Mouse (Mus musculus): ENCODE results near the gene Pdzph1.
A peak's percentile ranks its signal among the peaks of the same experiment; 100 is the strongest.

Gene Pdzph1

DNA sequence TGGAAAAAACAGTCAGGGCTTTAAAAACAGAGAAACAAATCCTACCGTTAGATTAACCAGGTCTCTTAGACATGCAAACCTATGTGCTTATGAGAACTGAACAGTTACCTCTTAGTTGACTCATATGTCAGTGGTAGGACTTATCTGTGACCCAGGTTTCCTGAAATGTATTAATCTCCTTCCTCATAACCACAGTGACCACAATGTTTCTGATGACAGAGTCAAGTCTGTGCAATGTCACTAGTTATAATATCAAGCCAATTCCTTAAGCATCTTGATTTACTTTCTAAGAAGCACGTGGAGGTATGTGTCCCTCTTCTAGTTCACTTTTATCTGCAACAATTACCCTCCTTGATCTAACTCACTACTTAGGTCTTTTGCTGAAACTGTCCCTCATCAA is 68.4 kb downstream of the Pdzph1 start:
- DNase-seq: no peak

DNA sequence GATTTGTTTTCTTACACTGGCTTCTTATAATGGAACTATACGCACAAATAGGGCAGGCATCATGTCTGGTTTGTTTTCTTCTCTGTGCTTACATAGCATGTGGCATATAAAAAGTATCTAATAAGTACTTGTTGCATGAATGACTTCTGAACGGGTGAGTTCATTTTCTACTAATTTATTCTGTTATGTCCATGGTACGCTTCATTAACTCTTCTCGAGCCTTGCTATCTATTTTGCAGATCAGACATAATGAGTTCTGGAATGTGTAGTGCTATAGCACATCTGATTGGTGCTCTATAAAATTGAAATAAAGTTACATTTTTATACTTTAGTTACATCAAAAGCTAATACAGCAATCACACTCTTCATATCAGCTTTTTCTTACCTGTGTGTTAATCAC is 71.2 kb downstream of the Pdzph1 start:
- DNase-seq: no peak

DNA sequence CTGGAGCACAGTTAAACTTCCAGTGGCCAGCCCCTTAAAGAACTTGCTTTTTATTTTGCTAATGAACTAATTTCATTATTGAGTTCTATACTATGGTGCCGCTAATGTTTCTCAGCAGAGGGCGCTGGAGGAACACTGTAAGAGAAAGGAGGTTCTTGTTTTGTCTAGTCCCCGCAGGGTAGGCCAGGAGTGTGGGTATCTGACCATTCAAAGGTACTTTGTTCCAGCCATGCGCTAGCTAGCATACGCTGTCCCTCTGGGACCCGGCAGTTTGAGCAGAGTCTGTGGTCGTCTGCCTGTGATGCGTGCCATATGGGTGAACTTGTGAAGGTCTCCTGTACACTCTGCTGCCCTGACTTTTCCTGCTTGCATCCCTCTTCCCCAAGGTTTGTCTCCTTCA is 72.1 kb downstream of the Pdzph1 start:
- peak; percentile 14 to 53 for DNase-seq

DNA sequence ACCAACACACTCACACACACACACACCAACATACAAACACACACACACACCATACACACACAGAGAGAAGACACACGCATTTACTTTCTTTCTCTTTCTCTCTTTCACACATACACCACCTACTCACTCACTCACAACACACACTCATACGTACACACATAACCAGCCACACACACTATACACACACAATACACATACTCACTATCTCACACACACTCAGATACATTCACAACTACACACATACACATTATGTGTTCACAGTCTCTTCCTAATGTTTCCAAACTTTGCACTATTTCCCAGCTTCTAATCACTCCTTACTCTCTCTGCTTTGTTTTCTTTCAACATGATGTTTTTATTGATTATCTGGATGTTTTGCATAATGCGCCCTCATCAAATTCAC is 72.6 kb downstream of the Pdzph1 start:
- DNase-seq: no peak

DNA sequence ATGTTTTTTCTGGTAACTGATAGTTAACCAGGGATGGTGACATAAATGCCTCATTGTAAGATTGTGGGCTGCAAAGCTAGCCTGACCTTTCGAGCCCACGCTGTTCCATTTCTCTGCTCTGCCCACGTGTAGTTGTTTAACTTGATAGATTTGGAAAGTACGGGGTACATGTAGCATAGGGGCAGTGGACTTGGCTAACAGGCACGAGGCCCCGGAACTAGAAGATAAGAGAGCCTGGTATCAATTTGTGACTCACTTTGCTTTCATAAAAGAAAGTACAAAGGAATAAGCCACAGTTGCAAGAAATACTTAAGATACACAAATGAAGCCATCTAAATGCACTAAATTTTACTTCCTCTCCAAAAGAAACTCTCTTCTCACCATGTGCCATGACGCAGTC is 79.6 kb downstream of the Pdzph1 start:
- DNase-seq: no peak

DNA sequence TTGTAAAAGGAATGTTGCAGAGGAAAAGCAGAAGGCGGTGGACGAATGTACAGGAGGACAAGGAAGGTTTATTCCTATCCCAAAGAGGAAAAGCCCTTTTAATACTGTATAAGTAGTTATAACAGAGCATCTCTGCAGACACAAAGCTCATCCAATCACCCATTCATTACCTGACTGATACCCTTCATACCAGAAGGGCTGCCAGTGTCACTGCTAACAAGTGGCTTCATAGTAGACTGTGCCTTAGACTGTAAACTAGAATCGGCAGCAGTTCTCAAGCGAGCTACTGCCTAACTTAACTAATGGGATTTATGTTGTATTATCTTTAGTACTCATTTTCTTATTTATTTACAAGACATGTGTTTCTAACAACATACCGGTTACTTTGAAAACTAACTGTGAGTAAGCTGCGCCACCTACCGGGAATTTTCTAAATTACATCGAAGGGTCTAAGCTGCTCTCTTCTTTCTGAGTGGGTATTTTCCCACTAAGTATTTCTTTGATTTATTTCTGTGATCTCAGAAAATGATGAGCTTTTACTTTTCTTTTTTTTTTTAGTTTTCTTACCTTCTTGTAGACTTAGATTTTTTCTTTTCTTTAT is 82.0 kb downstream of the Pdzph1 start:
- peak; percentile 30 to 72 for DNase-seq

DNA sequence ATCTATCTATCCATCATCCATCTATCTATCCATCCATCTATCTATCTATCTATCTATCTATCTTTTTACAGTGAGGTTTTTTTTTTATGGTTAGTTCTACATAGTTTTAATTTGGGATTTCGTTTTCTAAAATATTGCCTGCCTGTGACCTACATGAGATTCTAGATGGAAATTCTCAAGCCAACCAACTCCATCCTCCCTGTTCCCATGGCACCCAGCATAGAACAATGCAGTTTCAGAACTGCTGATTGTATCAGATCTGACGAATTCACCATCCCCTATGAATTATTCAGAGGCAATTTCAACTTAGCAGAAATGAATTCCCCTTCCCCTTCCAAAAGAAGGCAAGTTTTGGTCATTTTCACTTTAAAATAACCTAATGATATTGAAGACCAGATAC is 85.2 kb downstream of the Pdzph1 start:
- DNase-seq: no peak

DNA sequence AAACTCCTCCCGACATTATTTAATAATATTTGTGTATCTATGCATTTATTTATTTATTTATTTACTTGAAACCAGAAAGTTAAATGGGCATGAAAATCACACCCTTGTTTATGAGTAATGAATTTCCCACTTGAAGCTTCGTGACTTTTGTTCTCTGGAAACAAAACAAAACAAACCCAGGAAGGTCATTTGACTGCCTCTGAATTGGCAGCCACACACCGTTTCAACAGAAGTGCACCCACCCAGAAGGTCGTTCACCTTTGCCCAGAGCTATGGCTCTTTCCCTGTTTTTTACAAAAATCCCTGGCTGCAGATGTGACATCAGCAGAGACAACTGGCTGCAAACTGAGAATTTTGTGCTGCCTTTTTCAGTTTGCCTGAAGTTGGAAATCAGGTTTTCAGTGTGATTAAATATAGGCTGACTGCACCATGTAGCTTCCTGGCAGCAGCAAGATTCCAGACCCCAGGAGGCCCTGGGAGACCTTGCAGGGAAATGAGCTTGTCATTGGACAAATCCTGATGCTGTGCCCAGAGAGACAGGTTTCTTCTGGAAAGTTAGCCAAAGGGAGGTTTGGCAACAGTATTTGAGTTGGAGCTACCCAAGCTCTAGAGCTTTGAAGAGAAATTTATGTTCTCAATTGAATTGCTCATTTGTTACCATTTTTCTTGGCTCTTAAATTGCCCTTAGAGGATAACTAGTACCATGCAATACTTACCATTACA is 99.5 kb downstream of the Pdzph1 start:
- DNase-seq: peak; percentile 10 to 26

DNA sequence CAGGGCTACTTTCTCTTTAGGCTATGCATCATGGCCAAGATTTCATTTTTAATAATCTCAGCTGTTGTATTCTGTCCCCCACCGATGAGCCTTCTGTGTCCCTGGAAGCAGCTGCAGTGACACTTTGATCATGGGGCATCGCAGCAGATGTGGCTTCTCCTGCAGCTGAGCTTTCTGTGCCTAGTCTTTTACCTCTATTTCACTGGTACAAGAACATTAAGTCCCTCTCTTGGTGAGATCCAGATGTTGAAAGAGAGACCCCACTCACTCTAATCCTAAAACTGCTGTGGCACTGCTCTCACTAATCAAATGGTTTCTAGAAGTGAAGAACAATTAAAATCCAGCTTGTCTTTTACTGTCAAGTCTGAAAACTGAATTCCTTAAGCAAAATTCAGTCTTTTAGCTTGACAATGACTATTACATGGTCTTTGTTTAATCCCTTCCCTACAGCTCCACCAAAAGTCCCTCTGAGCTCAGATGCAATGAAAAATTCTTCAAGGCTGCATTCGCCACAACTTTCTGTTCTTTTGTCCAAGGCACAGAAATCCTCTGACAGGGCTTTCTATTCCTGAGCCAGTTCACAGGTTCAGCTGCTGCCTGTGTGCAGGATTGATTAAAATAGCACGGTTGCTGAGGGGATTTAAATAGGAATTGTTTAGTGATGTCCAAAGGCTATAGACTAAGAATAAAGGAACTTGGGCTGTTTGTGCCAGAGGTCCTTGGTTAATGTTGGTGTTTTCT is 101.1 kb downstream of the Pdzph1 start:
- no peak for DNase-seq

DNA sequence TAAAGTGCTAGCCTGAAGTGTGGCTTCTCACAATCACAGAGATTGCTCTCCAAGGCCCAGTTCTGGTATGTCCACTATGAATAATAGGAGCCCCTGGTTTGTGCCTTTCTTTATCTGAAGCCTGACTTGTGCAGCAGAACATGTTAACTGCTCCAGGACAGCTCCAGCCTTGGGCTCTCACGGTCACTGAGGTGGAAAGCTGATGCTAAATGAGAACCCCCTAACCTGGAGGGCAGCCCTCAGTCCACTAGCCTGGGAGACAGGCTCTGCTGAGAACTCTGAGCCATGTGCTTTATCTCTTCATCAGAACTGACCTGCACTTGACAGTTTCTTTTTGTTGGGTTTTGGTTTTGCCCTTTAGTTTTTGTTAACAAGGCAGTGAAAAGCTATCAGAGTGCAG is 106.8 kb downstream of the Pdzph1 start:
- DNase-seq: no peak

DNA sequence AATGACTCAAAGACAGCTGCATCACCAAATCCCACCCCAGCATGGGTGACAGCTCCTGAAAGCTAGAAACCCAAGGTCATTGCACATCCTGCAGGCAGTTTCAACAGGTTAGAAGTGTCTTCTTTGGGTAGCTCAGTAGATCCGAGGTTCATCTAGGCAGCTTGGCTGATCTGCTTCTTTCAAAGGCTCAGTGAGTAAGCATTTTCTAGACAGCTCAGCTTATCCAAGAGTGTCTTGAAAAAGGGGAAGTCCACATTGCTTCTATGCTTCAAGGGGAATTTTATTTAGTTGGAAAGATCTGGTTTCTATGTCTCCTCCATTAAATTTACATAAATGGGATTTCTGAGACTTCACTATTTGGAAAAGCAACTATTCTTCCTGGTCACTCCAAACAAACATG is 117.8 kb downstream of the Pdzph1 start:
- no peak for DNase-seq

DNA sequence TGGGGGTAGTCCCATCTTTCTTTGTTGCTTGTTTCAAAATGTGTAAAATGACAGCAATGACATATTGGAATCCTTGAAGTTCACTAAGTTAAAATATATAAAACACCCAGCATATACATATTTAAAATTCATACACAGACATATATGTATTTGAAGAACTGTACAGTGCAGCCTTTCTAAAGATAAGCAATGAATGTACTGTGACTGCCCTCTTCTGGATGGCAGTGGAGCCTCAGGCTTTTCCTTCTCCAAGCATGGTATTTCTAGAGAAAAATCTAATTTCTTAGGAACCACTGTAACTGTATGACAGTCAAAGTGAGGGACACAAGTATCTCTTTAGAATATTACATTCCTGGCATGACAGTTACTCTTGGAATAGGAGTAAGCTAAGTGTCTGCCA is 120.4 kb downstream of the Pdzph1 start:
- no peak for DNase-seq
